Mouse (Mus musculus) B cell, adult 2 months (primary cell): Measurements from ENCODE around the gene Rhoh.
A peak's percentile ranks its signal among the peaks of the same experiment; 100 is the strongest.

Experiments used
- DNase-seq, 2 experiments: peaks; one replicate each; pipeline ENCODE4 v3.0.0; 2022

Gene Rhoh

GRCm38 (mm10) chr5:65933258-65933657, 72.2 kb downstream of the Rhoh start:
- peak in 1 of 2 experiments; percentile 48 for DNase-seq

- peak in 1 of 2 experiments; percentile 63 for DNase-seq
Observed at GRCm38 (mm10) chr5:65933764-65934163, 72.8 kb downstream of the Rhoh start.

- DNase-seq = no peak
Observed at GRCm38 (mm10) chr5:65934783-65935182, 73.8 kb downstream of the Rhoh start, which contains the start of gene Chrna9. Gene Chrna9, plus strand, starts transcription at chr5:65934921.

- DNase-seq = peak; percentile 42 to 51
Observed at GRCm38 (mm10) chr5:65937011-65937726, 76.2 kb downstream of the Rhoh start.

- DNase-seq = peak; percentile 90 to 92
Observed at GRCm38 (mm10) chr5:65937998-65938715, 77.1 kb downstream of the Rhoh start.

GRCm38 (mm10) chr5:65941145-65941544, 80.1 kb downstream of the Rhoh start:
- no peak for DNase-seq
